Mouse (Mus musculus) E14TG2a.4 (cell line): Measurements from ENCODE around the gene Tbc1d22a.

Experiments
- H3K27me3 ChIP-seq: 2 replicates; pipeline ENCODE4 v1.6.1; 2014; ENCODE audit warnings: low read length, control low read depth; ENCODE audit not compliant: insufficient read depth
- H3K36me3 ChIP-seq: 2 replicates; pipeline ENCODE4 v1.6.1; 2014; ENCODE audit warnings: low read length, control low read depth; ENCODE audit not compliant: insufficient read depth
- H3K4me1 ChIP-seq: replicated peaks from 2 replicates; pipeline ENCODE4 v1.6.1; 2014; ENCODE audit warnings: low read depth, low read length, control low read depth
- H3K4me3 ChIP-seq: replicated peaks from 2 replicates; pipeline ENCODE4 v1.5.1; 2014; ENCODE audit warnings: mild to moderate bottlenecking, low read length
- H3K9me3 ChIP-seq: 2 replicates; pipeline ENCODE4 v1.6.1; 2014; ENCODE audit warnings: low read length, control low read depth
- CTCF ChIP-seq: conservative IDR thresholded peaks from 2 replicates; pipeline ENCODE4 v1.5.1; 2014; ENCODE audit warnings: low read length
- NANOG ChIP-seq: IDR thresholded peaks from 2 replicates; pipeline ENCODE4 v1.6.1; 2014; ENCODE audit warnings: borderline replicate concordance, low read length, mixed read lengths
- POU5F1 ChIP-seq: IDR thresholded peaks from 2 replicates; pipeline ENCODE4 v1.6.1; 2014; ENCODE audit warnings: low read length, borderline replicate concordance

Tbc1d22a gene

GRCm38 (mm10) chr15:86503413-86503812, 289.2 kb downstream of the Tbc1d22a start:
- no peaks in the 10 kb centered on the region for H3K27me3 ChIP-seq
- TF ChIP-seq POU5F1, result no peak
- TF ChIP-seq NANOG, result no peak
- H3K9me3 ChIP-seq, result no peaks in the 10 kb centered on the region
- H3K4me3 ChIP-seq, result no peak overlapping the region
- H3K4me1 ChIP-seq, result no peaks in the 10 kb centered on the region
- no peaks in the 10 kb centered on the region for H3K36me3 ChIP-seq

DNA sequence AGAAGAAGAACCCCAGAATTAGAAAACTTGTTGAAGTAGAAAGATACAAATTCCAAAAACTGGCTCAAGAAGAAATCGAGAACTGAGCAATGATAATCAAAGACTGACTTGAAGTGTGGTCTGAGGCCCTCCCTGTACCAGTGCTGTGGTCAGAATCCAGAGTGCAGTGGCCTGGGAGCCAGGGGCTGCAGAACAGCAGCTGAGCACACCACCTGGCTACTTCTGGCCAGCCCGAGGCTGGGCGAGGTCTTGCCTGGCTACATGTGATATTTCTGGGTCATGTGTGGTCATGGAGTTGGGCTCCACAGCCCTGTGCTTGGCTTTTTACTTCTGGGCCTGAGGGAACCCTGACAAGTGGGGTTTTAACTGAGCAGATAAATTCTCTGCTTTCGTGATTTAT, 292.4 kb downstream of the Tbc1d22a start:
- H3K9me3 ChIP-seq, result no peaks in the 10 kb centered on the region
- H3K27me3 ChIP-seq, result no peaks in the 10 kb centered on the region
- no peak overlapping the region for H3K4me3 ChIP-seq
- H3K36me3 ChIP-seq, result no peaks in the 10 kb centered on the region
- no peaks in the 10 kb centered on the region for H3K4me1 ChIP-seq
- TF ChIP-seq POU5F1 (no peak), NANOG (no peak), CTCF (no peak)

- Histone ChIP-seq H3K9me3 (no peaks in the 10 kb centered on the region), H3K36me3 (no peaks in the 10 kb centered on the region), H3K27me3 (no peaks in the 10 kb centered on the region), H3K4me1 (no peaks in the 10 kb centered on the region), H3K4me3 (no peak overlapping the region)
- TF ChIP-seq NANOG (no peak), POU5F1 (no peak), CTCF (no peak)
These were observed 293.3 kb downstream of the Tbc1d22a start for GRCm38 (mm10) chr15:86507546-86507945.

DNA sequence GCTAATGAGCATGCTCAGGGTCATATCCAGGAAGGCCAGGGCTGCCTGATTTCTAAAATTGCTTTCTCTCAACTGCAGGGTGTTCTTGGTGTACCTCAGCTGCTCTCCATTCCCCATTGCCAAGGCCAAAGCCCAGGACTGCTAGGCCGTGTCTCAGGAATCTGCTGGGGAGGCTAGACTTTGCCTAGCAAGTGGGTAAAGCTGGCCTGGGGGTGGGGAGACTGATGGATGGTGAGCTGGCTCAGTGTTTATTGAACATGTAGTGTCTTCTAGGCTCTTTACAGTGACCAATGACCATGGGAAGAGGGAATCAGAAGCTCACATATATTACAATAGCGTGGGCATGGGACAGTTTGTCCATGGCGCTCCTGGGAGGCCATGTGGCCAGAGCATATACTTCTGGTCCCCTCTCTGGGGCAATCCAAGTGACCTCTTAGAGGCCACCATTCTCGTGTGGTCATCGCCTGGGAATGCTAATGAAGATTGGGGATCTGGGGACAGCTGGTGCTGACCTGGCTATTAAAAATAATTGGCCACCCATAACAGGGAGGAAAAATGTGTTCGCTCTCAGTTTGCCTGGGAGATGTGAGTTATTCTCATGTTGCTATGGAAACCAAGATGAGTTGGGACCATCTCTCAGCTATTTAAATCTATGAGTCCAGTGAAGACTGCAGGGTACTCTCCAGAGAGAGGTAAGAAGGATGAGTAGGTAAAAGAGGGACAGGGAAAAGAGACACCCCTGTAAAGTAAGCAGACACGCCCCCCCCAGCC, 294.3 kb downstream of the Tbc1d22a start:
- Histone ChIP-seq H3K36me3 (no peaks in the 10 kb centered on the region), H3K4me1 (no peaks in the 10 kb centered on the region), H3K9me3 (no peaks in the 10 kb centered on the region), H3K4me3 (no peak overlapping the region), H3K27me3 (no peaks in the 10 kb centered on the region)
- TF ChIP-seq POU5F1 (no peak), CTCF (no peak), NANOG (no peak)

DNA sequence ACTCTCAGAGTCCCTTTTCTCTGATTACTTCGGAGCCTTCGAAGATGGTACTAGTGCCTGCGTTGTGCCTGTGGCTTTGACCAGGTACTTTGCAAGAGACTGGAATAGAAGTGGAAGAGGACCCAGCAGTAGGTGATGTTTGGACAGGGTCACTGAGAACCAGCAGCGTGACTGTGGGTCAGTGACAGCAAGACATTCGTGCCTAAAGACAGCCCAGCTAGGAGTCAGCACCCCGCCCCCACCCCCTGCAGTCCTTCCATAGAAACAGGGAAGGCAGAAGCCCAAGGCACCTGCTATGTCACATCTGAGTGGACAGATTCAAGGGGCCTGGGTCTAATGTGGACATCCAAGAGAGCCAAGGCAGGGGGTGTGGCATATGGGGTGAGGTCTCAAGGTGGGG, 295.3 kb downstream of the Tbc1d22a start:
- Histone ChIP-seq H3K9me3 (no peaks in the 10 kb centered on the region), H3K4me1 (no peaks in the 10 kb centered on the region), H3K36me3 (no peaks in the 10 kb centered on the region), H3K4me3 (no peak overlapping the region), H3K27me3 (no peaks in the 10 kb centered on the region)
- TF ChIP-seq NANOG (no peak), CTCF (no peak), POU5F1 (no peak)

DNA sequence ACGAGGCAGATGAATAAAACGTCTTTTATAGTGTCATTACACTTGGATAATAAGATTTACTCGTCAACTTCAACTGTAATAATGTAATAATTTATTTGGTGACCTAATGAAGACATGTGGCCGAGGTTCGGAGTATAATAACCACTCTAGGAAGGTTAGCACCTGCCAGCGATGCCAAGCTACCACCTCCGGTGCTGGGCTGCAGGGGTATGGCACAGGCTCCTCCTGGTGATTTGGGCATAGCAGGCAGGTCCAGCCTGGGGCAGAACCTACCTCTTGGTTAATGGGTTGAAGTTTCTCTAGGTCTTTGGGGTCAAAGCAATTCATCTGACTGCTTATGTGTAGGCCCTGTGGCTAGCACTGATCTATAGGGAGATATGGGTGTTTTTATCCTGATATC, 296.9 kb downstream of the Tbc1d22a start:
- Histone ChIP-seq H3K36me3 (no peaks in the 10 kb centered on the region), H3K4me3 (no peak overlapping the region), H3K27me3 (no peaks in the 10 kb centered on the region), H3K4me1 (no peaks in the 10 kb centered on the region), H3K9me3 (peaks cover 9% of the 10 kb centered on the region)
- TF ChIP-seq POU5F1 (no peak), NANOG (no peak), CTCF (no peak)

DNA sequence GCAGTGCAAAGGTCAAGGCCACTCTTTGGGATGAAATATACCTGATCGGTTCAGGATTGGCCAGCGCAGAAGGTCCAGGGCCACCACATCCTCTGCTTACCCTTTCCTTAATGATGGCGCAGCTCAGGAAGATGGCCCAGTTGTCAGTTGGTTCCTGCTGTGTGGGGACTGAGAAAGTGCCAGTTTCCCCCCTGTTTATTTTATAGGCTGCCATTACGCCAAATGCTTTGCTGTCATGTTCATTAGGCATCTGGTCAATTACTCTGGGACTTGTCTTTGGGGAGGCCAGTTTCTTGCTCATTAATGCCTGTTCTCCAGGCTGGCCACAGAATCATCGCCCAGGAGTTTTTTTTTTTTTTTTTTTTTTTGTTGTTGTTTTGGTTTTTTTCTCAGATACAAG, 299.1 kb downstream of the Tbc1d22a start:
- H3K4me3 ChIP-seq, result no peak overlapping the region
- no peaks in the 10 kb centered on the region for H3K4me1 ChIP-seq
- H3K27me3 ChIP-seq, result no peaks in the 10 kb centered on the region
- no peaks in the 10 kb centered on the region for H3K36me3 ChIP-seq
- peaks cover 30% of the 10 kb centered on the region for H3K9me3 ChIP-seq
- no peak for TF ChIP-seq POU5F1
- no peak for TF ChIP-seq NANOG
- no peak for TF ChIP-seq CTCF

DNA sequence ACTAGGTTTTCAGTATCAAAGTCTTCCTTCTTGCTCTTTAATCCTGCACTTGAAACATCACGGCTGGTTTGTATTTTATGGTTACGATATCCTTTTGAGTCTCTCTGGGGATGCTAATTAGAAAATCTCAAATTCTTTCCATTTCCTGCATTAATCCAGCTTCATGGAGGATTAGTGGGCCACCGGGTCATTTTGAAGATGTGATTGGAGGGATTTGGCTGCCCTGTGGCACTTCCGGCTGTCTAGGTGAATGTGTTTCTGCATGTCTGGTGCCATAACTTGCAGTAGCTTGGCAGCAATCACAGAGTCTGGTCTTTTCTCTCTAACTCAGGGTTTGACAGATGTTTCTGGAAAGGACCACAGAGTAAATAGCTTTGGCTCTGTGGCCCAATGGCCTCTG, 305.9 kb downstream of the Tbc1d22a start:
- TF ChIP-seq CTCF, result no peak
- TF ChIP-seq NANOG, result no peak
- no peak for TF ChIP-seq POU5F1
- H3K36me3 ChIP-seq, result no peaks in the 10 kb centered on the region
- H3K4me3 ChIP-seq, result no peak overlapping the region
- H3K9me3 ChIP-seq, result peaks cover 33% of the 10 kb centered on the region
- H3K4me1 ChIP-seq, result no peaks in the 10 kb centered on the region
- no peaks in the 10 kb centered on the region for H3K27me3 ChIP-seq

DNA sequence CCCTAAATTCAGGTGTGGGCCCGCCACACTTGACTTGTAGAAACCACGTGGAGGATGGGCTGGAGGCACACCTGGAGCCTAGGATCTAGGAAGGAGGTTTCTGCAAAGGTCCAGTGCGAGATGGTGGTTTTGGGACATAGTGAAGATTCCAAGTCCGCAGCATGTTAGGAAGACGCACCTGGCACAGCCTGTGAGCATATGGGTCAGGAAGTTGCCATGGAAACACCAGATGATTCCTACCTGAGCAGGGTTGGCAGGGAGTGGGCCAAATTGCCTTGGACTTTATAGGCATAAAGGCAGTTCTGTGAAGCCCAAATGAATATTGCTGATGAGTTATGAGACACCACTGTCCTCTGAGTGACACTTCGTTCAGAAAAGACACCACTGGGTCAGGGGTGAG, 321.1 kb downstream of the Tbc1d22a start:
- Histone ChIP-seq H3K9me3 (no peaks in the 10 kb centered on the region), H3K4me1 (no peaks in the 10 kb centered on the region), H3K36me3 (no peaks in the 10 kb centered on the region), H3K4me3 (no peak overlapping the region), H3K27me3 (no peaks in the 10 kb centered on the region)
- TF ChIP-seq CTCF (no peak), POU5F1 (no peak), NANOG (no peak)
